Mouse (Mus musculus) CD4-positive, CD25-positive, alpha-beta regulatory T cell, adult 4 months (primary cell): ENCODE results near the gene Isoc2a. TPM values are rescaled to one million over a fixed set of nuclear protein-coding genes. Genes with fewer than 3 reads are reported as not detected.
"Not testable (repeated sequence)": the region's sequence is repeated elsewhere in the genome, so short reads cannot be mapped to it uniquely, and the experiment has no call there.

Experiments
- ATAC-seq: one replicate; pipeline ENCODE4 v1.8.0; 2017
- polyA plus RNA-seq, 2 experiments: library from polyadenylated mRNA; unstranded; fragments of 100-300 nt; shearing (Covaris generic); gene quantifications; one replicate each; pipeline ENCODE4 v1.2.1; 2017

Isoc2a gene
- under 1 TPM; 0.35 to 0.47 TPM for polyA plus RNA-seq

DNA sequence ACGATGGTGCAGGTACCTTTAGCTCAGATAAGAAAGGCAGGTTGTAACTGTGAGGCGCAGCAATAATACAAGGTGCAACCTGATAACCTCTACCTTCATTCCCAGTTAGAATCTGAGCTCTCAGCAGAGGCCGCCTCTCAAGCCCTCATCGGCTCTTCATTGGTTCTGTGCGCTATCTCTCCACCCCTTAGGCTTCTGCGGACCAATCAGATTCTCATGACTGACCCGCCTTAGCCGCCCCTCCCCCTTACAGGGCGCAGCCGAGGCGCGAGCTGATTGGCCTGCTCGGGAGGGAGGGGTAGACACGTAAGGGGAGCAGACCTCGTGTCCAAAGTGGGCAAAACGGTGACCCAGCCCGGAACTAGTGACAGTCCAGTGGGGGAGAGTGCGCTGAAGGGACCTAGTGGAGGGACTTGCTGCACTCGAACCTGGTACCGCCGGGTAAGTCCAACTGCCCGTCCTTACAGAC is at the start of gene Isoc2a:
Isoc2a (plus strand) TSS at position 401 of the 469 bp plus-strand sequence.
- peak; percentile 99 for ATAC-seq

DNA sequence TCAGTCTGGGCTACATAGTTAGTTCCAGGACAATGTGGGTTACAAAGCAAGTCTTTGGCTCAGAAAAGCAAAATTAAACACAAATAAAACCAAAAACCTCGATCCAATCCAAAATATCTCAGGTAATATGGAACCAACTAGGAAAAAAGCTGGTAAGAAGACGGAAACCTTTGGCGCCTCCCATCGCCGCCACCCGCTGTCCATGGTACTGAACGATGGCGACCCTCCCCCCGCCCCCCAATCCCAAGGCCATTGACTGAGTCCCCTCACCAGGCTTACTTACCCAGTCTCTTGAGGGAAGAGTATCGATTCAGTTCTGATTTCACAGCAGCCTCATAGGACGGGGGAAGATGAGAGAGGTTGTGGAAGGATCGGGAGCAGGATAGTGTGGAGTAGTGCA is 46.5 kb upstream of the Isoc2a start:
- ATAC-seq = no peak

DNA sequence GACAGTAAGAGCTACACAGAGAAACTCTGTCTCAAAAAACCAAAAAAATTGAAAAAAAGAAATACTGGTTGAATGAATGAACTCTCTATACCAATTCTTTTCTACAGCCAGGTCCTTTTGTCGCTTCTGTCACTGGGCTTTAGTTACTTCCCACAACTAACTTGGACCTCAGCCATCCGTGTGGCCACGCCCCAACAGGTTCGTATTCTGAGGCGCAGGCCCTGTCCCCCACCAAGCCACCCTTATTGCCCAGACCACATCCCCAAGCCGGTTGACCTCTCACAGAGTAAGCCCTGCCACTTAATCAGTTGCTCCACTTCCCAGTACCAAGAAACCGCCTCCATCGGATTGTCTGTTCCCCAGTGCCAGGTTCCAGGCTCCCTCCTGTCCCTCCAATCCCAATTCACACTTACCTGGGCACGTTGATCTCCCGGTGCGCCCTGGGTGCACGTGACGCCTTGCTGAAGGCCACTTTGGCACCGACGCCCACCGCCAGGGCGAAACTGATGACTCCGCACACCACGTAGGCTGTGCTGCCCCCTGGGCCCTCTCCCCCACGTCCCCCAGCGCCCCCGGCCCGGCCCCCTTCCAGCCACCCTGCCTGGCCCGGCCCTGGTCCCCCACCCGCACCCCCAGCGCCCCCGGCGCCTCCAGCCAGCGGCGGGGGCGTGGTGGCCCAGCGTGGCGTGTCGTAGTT is 41.2 kb upstream of the Isoc2a start:
- no peak for ATAC-seq

DNA sequence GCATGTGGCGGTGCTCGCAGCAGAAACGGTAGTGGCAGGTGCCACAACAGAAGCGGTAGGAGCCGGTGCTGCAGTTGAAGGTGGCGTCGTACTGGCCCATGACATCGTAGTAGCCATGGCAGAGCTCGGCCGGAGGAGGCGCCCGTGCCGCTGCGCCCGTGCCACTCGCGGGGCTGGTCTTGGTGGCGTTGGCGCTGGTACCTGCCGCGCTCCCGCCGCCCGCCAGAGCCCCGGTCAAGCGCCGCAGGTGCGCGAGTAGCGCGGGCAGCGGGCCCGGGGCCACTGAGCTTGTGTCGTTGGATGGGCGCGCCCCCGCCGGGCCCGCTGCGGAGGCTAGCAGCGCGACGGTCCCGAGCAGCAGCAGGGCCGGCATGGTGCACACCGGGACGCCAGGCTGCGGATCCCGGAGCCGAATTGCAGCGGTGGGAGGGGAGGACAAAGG is 40.6 kb upstream of the Isoc2a start:
- peak; percentile 95 for ATAC-seq

DNA sequence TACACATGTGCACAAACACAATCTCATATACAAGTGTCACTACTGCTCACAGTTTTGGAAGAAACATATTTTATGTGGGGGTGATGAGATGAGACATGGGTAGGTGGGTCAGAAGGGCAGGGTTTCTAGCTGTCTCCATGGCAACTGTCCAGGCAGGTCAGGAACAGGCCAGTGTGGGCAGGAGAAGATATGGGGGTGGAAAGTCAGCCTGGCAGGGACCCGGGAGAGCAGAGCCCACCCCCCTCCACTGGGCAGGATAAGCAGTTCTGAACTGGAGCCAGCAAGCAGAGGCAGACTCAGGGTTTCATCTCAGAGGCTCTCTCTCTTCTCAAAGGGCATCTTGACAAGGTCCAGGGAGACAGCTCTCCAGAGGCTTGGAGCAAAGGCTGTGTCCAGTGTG is 39.3 kb upstream of the Isoc2a start:
- no peak for ATAC-seq

DNA sequence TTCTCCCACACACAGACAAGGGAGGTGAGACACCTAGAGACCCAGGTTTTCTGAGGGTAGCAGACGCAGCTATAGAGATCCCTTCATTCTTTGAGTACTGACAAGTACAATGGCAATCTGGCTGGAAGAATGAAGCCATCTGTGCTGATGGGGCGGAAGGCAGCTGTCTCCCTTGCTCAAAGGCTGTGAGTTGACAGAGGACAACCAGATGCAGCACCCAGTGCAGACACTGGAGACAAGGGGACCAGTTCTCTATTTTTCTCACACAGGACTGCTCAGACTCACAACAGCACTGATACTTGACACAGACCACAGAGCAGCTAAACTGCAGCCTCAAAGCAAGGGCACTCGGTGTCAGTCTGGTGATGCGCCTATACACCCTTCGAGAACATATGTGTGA is 34.9 kb upstream of the Isoc2a start:
- ATAC-seq = no peak

DNA sequence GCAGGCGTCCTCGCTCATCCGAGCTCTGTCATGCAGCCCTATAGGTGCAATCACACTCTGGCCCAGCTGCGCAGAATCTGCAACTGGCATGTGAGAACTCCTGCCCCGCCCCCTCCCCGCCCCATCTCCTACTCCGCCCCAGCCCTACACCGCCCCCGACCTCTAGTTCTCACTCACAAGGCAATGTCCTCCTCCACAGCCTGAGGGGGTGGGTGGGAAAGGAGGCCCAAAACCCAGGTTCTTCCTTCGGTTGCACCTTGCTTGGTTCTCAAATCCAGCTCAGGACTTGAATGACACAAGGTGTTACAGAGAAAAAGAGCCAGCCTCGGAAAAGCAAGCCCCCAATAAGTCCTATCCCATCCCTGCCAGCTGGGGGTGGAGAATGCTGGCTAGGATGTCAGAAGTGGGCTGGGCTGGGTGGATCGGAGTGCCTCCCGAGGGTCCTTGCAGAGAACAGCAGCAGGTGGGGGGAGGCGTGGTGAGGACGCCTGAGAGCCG is 34.3 kb upstream of the Isoc2a start:
- ATAC-seq = peak; percentile 74

DNA sequence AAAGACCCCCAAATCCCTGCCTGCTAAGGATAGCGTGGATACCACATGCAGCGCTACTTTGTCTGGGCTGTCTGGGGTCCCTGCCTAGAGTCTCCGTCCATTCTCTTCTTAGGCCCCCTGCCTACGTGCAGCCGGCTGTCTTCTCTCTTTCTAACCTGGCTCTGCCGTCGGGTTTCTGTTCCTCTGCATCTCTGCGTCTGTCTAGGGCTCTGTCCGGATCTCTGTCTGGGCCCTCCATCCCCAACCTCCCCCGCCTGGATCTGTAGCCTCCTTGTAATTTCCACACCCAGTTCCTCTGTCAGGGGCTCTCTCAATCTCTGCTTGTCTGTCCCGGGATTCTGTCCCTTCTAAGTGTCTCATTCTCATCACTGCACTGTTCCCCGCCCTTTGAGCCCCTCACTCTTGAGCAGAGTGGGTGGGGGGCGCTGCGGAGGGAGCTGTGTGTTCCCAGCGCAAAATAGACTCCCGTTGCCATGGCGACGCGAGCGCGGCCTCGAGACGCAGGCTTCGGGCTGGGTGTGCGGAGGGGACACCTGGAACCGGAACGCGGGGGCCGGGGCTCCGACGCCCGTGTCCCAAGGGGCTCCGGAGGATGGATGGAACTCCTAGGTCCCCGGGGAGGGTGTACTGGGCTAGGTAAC is 33.2 kb upstream of the Isoc2a start:
- ATAC-seq = no peak

DNA sequence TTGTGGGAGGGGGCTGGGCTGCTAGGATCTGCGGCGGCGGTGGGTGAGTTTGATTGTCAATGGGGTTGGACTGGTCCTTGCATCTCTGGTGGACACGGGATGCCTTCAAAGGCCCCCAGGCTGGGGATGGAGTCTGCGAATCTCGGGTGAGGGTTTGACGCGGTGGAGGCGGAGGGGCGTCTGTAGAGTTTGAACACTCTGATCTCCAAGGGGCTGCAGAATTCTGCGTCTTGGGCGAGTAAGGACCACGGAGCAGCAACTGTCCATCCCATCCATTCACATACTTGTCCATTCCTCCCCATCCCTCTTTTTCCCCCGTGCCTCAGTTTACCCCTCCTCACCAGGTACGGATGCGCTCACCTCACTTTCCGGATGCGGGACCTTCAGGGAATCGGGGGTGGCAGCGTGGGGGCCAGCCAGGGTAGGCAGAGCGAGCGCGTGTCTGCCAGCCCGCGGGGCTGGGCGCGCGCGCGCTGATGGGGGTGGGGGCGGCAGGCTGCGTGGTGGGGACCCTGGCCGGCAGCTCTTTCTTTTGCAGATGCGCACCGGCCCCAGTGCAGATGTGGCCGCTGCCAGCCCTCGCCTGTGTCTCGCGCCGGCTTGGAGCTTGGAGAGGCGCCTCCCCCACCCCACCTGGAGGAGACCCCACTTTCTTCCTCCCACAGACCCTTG is 32.6 kb upstream of the Isoc2a start, which contains the start of gene Shisa7:
Shisa7 (minus strand) TSS at position 452 of the 672 bp plus-strand sequence.
- ATAC-seq = no peak

DNA sequence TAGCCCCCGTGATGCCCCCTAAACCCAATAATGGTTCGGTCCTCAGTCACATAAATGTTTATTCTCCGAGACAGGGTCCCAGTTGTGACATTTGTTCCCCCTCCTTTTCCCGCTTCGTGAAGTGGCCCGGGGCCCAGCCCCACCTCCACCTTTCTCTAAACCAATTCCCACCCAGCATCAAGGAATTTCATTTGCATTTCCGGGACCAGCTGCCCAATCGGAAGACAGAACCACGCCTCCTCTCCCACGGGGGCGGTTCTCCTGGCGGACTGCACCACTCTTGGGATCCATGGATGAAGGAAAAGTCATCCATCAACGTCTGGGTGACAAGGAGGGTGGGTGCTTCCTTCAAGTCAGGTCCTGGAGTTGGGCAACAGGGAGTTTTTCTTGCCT is 32.0 kb upstream of the Isoc2a start:
- no peak for ATAC-seq

DNA sequence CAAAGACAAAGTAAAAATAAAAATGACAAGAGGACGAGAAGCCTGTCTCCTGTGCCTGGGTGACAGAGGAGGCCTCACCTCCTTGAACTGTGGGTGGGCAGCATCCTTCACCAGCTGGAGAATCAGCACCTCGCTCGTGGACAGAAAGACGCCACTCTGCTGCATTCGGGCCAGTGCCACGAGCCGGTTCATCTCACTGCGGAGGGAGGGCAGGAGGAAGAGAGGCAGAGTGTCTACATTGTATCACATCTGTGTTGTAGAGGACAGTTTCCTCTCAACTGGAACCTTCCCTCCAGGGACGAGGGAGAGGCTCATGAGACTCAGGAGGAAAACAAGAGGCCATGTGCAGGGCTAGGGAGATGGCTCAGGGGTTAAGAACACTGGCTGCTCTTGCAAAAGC is 27.6 kb upstream of the Isoc2a start:
- no peak for ATAC-seq

DNA sequence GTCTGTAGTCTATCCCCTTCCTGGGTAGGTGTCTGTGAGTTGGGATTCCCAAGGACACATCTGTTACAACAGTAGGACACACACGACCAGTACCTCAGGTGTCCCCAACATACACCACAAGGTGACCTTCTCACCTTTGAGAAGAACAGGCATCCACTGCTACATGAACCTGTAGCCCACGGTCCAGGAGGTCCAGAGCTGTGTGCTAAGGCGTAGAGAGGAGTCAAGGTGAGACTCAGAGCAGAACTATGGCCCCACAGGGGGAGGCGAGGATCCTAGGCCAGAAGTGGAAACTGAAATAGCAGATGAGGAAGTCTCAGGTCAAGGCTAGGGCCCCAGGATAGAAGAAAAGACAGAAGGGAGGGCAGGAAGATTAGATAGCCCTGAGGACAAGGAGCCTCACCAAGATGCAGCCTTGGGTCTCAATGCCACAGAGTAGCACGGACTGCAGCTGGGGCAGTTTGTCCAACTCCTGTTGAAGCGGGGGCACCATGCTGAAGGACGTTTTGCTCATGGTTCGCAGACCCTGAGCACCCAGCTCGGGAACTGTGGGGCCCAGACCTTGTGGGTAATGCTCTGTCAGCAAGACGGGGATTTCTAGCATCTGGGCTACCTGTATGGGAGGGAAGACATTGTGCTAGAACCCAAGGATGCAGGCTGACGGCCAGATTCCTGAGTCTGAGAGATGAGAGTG is 26.2 kb upstream of the Isoc2a start:
- ATAC-seq = no peak

DNA sequence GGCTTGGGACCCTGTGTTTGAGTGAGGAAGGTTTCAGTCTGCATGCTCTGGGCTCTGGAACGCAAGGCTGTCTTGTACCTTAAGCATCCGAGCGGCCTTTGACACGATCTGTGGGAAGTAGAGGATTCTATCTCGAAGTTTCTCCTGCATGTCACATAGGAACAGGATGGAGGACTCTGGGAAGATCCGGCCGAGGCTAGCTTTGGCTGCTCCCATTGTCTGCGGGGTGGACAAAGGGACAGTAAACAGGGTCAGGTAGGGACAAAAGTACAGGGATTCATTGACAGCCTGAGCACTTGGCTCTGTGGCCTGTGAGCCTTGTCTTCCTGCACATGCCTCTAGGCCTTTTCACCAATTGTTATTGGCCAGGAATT is 25.7 kb upstream of the Isoc2a start:
- no peak for ATAC-seq

DNA sequence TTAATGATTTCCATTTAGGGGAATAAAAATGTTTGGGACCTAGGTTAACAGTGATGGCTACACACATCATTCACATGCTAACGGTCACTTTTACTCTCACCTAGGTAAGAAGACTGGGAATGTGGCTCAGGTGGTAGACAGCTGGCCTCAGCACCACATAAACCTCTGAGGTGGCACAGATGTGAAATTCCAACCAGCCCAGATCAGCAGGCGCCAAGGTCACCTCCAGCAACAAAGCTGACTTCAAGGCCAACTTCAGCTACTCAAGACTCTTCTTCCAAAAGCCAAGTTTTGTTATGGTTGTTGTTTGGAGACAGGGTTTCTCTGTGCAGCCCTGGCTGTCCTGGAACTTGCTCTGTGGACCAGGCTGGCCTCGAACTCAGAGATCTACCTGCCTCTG is 23.3 kb upstream of the Isoc2a start:
- no peak for ATAC-seq

DNA sequence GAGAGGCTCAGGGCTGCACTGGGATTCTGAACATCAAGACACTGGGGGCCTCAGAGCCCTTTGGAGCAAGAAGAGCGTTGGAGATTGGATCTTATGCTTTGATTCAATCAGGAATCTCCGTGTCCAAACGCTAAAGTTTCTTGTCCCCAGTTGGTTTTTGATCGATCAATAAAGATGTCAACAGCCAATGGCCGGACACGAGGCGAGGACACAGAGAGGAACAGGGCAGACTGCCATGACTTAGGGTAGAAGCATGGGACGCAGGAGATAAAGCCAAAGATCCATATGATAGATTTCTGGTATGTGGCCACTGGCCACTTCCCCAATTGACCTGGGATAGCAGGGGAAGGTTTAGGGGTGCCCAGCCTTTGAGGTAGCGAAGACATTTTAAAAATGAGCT is 20.4 kb upstream of the Isoc2a start:
- ATAC-seq = no peak

DNA sequence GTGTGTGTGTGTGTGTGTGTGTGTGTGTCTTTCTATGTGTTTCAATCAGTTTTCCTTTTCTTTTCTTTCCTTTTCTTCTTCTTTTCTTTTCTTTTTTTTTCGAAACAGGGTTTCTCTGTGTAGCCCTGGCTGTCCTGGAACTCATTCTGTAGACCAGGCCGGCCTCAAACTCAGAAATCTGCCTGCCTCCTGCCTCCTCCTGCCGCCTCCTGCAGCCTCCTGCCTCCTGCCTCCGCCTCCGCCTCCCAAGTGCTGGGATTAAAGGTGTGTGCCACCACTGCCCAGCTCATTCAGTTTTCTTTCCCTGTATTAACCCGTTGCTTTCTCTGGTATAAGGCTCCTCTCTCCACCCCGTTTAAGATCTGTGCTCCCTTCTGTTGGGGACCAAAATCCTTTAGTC is 19.6 kb upstream of the Isoc2a start:
- ATAC-seq = no peak

DNA sequence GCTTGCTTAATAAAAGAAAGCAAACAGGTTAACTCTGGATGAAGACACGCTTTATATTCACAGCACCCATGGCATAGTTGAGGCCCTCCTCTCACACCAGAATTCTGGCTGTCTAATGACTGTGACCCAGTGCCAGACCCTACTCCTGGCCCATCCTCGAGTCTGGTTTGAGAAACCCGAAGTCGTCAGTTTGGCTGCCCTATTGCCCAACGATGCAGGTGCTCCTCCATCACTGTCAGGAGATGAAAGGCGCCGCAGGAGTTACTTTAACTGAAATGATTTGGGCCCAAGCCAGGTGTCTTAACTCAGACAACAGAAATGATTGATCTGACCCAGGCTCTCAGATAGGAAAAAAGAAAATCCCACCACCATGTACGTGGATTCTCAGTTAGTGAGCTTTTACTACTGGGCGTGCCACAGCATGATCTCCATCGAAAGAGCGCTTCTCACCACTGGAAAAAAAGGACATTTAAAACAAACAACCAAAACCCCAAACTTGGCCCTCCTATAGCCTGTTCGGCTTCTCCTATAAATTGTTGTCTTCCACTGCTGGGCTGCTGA is 17.5 kb upstream of the Isoc2a start:
- ATAC-seq = no peak

DNA sequence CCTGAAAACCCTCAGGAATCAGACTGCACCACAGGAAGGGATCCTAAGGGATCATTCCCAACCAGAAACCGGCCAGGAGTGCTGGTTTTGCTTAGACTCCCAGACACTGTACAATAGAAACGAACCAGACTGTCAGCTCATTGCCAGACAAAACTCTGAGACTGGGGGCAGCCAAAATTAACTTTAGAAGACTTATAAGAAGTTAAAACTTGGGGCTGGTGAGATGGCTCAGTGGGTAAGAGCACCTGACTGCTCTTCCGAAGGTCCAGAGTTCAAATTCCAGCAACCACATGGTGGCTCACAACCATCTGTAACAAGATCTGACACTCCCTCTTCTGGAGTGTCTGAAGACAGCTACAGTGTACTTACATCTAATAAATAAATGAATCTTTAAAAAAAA is 16.0 kb upstream of the Isoc2a start:
- ATAC-seq = not testable (repeated sequence)

DNA sequence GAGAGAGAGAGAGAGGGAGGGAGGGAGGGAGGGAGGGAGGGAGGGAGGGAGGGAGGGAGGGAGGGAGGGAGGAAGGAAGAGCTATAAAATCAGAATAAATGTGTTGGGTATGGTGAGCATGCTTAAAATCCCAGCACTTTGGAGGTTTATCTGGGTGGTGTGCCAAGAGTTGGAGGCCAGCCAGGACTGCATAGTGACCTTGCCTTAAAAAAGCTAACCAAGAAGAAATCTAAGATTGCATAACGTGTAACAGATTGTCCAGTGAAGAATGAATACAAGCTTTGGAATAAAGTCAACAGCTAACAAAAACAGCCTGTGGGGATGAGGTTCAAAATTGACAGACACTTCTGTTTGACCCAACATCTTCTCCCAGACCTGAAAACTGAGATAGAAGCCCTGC is 13.9 kb upstream of the Isoc2a start:
- no peak for ATAC-seq

DNA sequence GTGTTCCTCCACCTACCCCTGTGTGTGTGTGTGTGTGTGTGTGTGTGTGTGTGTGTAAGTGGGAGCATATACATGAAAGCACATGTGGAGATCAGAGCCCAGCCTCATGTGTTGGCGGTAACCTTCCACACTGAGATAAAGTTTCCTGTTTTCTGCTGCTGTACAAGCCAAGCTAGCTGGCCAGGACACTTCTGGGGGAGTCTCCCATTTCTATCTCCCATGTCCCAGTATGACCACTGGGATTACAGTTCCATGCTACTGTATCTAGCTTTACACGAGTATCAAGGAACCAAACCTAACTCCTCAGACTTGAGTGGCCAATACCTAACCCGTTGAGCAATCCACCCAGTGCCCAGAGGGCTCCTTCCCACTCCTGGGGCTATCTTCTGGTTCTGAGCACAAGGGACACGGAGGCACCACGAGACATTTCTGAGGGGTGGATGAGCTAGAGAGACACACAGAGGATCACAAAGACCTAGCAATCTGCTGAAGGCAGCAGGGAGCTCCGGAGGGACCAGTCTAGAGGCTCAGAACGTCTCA is 13.3 kb upstream of the Isoc2a start:
- ATAC-seq = no peak

DNA sequence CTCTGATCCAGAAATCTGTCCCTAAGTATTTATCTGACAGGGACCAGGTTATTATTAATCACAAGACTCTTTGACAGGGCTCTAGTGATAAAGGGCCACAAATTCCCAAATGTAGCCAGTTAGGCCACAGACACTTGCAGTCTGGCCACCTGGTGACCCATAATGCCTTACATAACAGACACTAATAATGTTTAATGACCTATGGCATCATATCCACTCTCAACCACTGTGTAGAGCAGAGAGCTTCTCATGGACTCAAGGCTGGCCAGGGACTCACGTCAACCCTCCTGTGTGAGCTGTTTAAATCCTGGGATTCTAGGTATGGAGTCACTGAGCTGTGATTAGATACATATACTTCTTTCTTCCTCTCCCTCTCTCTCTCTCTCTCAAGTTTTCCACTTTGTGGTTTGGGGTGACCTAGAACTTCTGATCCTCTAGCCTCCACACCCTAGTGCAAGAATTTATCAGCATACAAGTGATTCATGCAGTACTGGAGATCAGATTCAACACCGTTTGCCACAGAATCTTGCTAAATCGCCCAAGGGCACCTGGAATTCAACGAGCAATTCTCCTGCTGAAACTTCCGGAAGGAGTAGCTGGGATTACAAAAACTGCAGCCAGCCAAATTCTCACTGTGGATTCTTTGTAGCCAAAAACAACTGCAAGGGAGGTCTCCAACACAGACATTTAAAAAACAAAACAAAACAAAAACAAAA is 12.7 kb upstream of the Isoc2a start:
- ATAC-seq = no peak

DNA sequence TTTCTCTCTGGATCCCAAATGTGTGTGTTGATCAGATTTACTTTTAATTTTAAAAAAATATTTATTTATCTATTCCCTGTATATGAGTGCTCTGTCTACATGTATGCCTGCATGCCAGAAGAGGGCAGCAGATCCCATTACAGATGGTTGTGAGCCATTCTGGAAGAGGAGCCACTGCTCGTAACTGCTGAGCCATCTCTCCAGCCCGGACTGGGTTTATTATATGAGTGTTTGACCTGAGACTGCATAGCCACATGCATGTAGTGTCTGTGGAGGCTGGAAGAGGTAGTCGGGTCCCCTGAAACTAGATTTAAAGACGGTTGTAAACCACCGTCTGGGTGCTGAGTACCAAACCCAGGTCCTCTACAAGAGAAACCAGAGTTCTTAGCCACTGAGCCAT is 11.9 kb upstream of the Isoc2a start:
- no peak for ATAC-seq
